In the genomic region with DNA sequence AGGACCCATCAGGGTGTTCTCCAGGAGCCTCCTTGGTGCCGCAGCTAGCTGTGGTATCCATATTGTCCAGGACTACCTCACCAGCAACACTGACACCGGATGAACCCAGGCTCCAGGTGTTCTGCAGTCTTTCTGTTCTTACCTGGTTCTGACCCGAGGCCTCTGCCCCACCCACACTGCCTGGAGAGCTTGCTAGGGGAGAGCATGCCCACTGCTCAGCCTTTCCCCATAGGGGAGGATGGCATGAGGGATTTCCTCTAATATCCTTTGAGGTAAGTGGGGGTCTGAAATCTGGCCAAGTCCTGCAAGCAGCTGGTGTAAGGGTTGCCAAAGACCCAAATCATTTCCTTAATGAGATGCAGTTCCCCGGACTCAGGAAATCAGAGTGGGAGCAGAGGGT, we compare ENCODE assay signal across 25 mouse cellular contexts. TPM values are rescaled to one million over a fixed set of nuclear protein-coding genes. Genes with fewer than 3 reads are reported as not detected.
DNase-seq lines count a peak whose midpoint lies in the region; ATAC-seq and TF ChIP-seq lines count a peak whose summit lies in the region.
"Had no signal": no experiment of that assay in that cellular context is flagged by ENCODE, and none has a peak within 500 bp of the region (broad histone marks: within the 10 kb centered on the region; RNA-seq: fewer than 3 reads in every experiment).

No protein-coding gene starts in this region.

- no peak for ATAC-seq in kidney, embryonic 16.5 days (ENCODE audit: low FRiP score, low TSS enrichment)
- ATAC-seq: forebrain, embryonic 16.5 days; inflammation-experienced regulatory T-cells, adult 6 months; Patski had no signal

- peaks cover 25% of the 10 kb centered on the region for H3K4me1 ChIP-seq in kidney, embryonic 16.5 days (ENCODE audit: insufficient read depth, low read length)

- H3K36me3 ChIP-seq in kidney, embryonic 16.5 days (ENCODE audit: insufficient read depth, low read length), result no peaks in the 10 kb centered on the region
- H3K36me3 ChIP-seq: embryonic facial prominence, embryonic 12.5 days; heart, embryonic 10.5 days had no signal

- TF ChIP-seq CTCF in brain, embryonic 14.5 days (IDR thresholded peaks at IDR 0.05; ENCODE audit: borderline replicate concordance, extremely low read depth, insufficient read depth, insufficient read length), result no peak

- DNase-seq in cerebellum, adult 18-20 months, result peak; percentile 32 to 36
- no peak for DNase-seq in cerebellum, postnatal 4 days (ENCODE audit: low spot score in 2 of 2)
- DNase-seq in brain, embryonic 14.5 days (ENCODE audit: low read depth), result peak; percentile 52
- peak; percentile 65 for DNase-seq in cerebellum, adult 9-10 months
- DNase-seq in spleen, postnatal 14 days (ENCODE audit: low spot score in 2 of 2), result no peak
- DNase-seq: adrenal gland, adult 8-10 months; adrenal gland, postnatal 25 days; B cell, adult 2 months; gastrocnemius, postnatal 10 days; gastrocnemius, postnatal 36 days; heart, adult 2 months; heart, postnatal 14 days; heart, postnatal 4 days; kidney, adult 18-20 months; kidney, adult 9 months had no signal

- TF ChIP-seq POLR2A in brain, embryonic 14.5 days (IDR thresholded peaks at IDR 0.05; ENCODE audit: borderline replicate concordance, extremely low read depth, insufficient read depth, insufficient read length, poor library complexity, severe bottlenecking), result no peak

- H3K4me3 ChIP-seq in kidney, embryonic 16.5 days (ENCODE audit: low read length), result no peak overlapping the region
- H3K4me3 ChIP-seq: heart, adult 2 months had no signal

- H3K27ac ChIP-seq in kidney, embryonic 16.5 days (ENCODE audit: low read length), result no peak overlapping the region
- H3K27ac ChIP-seq: embryonic facial prominence, embryonic 12.5 days; embryonic facial prominence, embryonic 15.5 days; heart, adult 2 months; heart, embryonic 10.5 days; heart, embryonic 13.5 days; hindbrain, embryonic 14.5 days had no signal

- peaks cover 24% of the 10 kb centered on the region for H3K27me3 ChIP-seq in kidney, embryonic 16.5 days (ENCODE audit: insufficient read depth, low read length)
- H3K27me3 ChIP-seq: embryonic facial prominence, embryonic 15.5 days; Patski had no signal

- H3K9ac ChIP-seq in kidney, embryonic 16.5 days (replicated peaks; ENCODE audit: low read length), result no peak overlapping the region
- H3K9ac ChIP-seq: embryonic facial prominence, embryonic 15.5 days had no signal

- H3K9me3 ChIP-seq in kidney, embryonic 16.5 days (ENCODE audit: low read length), result no peaks in the 10 kb centered on the region
- H3K9me3 ChIP-seq: embryonic facial prominence, embryonic 12.5 days; embryonic facial prominence, embryonic 15.5 days; G1E; heart, embryonic 10.5 days; heart, embryonic 13.5 days had no signal

- WGBS in kidney, embryonic 16.5 days, result 78% methylated on average over 4 of the region's 4 CpGs

- no peak overlapping the region for H3K4me2 ChIP-seq in kidney, embryonic 16.5 days (replicated peaks; ENCODE audit: low read depth, low read length)

RNA-seq across cellular contexts. Expression of gene Rap1gap, which starts 1.0 kb away (rescaled TPM):
- polyA plus RNA-seq in brain, embryonic 14.5 days (2012; rRNA removed), result 83.0 and 109 TPM in 2 replicates
- 22.0 and 31.7 TPM in 2 replicates for polyA plus RNA-seq in kidney, embryonic 16.5 days (2015; fragmentation: Nextera tagmentation; extraction: Ambion mirVana)
- polyA plus RNA-seq: G1E had no signal

Comparison
In these comparisons a context has a peak if more than half of its experiments do, and no peak if none do; other contexts are left out.
1. DNase-seq: peak in cerebellum, adult 18-20 months (2 of 2), brain, embryonic 14.5 days (single experiment) and cerebellum, adult 9-10 months (single experiment); none in cerebellum, postnatal 4 days (0 of 2) and spleen, postnatal 14 days (0 of 2).